Mouse (Mus musculus) hindbrain, embryonic 16.5 days (tissue): ENCODE measurements around the gene Zfp868. TPM values are rescaled to one million over a fixed set of nuclear protein-coding genes. Genes with fewer than 3 reads are reported as not detected.
A peak's percentile ranks its signal among the peaks of the same experiment; 100 is the strongest.
"Not testable (repeated sequence)": the region's sequence is repeated elsewhere in the genome, so short reads cannot be mapped to it uniquely, and the experiment has no call there.

Experiments used
- ATAC-seq: fragments of 200-750 bp; cut with Nextera tagmentation; 2 replicates; pipeline ENCODE4 v1.8.0; 2017; ENCODE audit warnings: moderate TSS enrichment, moderate library complexity
- H3K27ac ChIP-seq: fragments of 300-500 bp; sonication (generic); 2 replicates; pipeline ENCODE4 v1.5.1; 2014; ENCODE audit warnings: low read depth, mild to moderate bottlenecking, control low read depth, low read length, moderate library complexity
- H3K27me3 ChIP-seq: fragments of 300-500 bp; sonication (generic); replicated peaks from 2 replicates; pipeline ENCODE4 v1.6.1; 2014; ENCODE audit warnings: low read length; ENCODE audit not compliant: control insufficient read depth, insufficient read depth
- H3K36me3 ChIP-seq: fragments of 300-500 bp; sonication (generic); 2 replicates; pipeline ENCODE4 v1.6.1; 2014; ENCODE audit warnings: mild to moderate bottlenecking, low read length, moderate library complexity, mixed read lengths; ENCODE audit not compliant: control insufficient read depth, insufficient read depth
- H3K4me1 ChIP-seq: fragments of 300-500 bp; sonication (generic); 2 replicates; pipeline ENCODE4 v1.6.1; 2014; ENCODE audit warnings: low read depth, low read length; ENCODE audit not compliant: control insufficient read depth, insufficient read depth
- H3K4me2 ChIP-seq: fragments of 300-500 bp; sonication (generic); 2 replicates; pipeline ENCODE4 v1.6.1; 2014; ENCODE audit warnings: mild to moderate bottlenecking, low read length, control low read depth, moderate library complexity
- H3K4me3 ChIP-seq: fragments of 300-500 bp; sonication (generic); 2 replicates; pipeline ENCODE4 v1.5.1; 2014; ENCODE audit warnings: mild to moderate bottlenecking, low read length, control low read depth, moderate library complexity
- H3K9ac ChIP-seq: fragments of 300-500 bp; sonication (generic); 2 replicates; pipeline ENCODE4 v1.6.1; 2014; ENCODE audit warnings: low read depth, mild to moderate bottlenecking, control low read depth, low read length, moderate library complexity
- H3K9me3 ChIP-seq: fragments of 300-500 bp; sonication (generic); 2 replicates; pipeline ENCODE4 v1.6.1; 2014; ENCODE audit warnings: mild to moderate bottlenecking, low read length, moderate library complexity; ENCODE audit not compliant: control insufficient read depth
- WGBS: fragments of 180-500 bp; shearing (Covaris S2); extraction: QIAGEN DNeasy Blood & Tissue Kit; methylation state at CpG from one replicate; pipeline ENCODE4 v1.1.7; 2014; 5-methylcytosine and 5-hydroxymethylcytosine counted together
- polyA plus RNA-seq: library from polyadenylated mRNA; unstranded; fragments of >200 nt; fragmentation: Nextera tagmentation; extraction: Ambion mirVana; gene quantifications from 2 replicates; pipeline ENCODE4 v1.2.1, GENCODE M21; 2015

Zfp868 gene
- 33.4 and 33.5 TPM in 2 replicates for polyA plus RNA-seq

DNA sequence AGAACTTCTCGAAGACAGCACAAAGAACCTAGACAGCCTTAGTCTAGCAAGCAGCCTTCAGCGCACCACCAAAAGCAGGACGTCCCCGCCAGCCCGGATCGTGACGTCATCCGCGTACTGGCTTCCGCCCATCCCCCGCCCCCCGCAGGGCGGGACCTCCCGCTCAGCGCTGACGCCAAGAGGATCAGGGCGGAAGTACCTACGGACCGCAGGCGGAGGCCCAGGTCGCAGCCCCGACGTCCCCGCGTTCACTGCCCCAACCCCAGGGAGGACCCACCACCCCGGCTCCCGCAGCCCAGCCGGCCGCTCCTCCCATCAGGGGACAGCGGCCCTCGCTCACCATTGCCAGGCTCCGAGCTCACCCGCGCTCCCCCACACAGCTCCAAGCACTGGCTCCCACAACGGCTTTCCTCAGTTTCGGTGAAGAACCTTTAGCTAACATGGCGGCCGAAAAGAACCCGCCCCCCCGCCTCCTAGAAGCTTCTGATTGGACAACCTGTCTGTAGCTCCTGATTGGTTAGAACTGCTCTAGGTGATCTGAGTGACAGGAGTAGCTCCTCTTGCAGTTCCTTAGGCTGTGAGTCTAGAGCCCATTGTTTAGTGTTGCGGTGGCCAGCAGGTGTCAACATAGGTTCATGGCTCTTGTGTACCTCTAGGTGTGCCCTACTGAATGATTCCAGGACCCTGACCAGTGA lies at the start of gene Zfp868:
TSS of gene Zfp868 (minus strand) at position 454 of the 695 bp plus-strand sequence.
- under 1% methylated on average over 41 of the region's 41 CpGs for WGBS
- H3K36me3 ChIP-seq, result no peaks in the 10 kb centered on the region
- ATAC-seq, result peak; percentile 99
- H3K4me1 ChIP-seq, result peaks cover 9% of the 10 kb centered on the region; the same call in 1 of the 2 replicates
- peak within 1 kb of the TSS; percentile 97 for H3K9ac ChIP-seq
- H3K27me3 ChIP-seq, result no peaks in the 10 kb centered on the region
- H3K9me3 ChIP-seq, result no peaks in the 10 kb centered on the region
- peak within 1 kb of the TSS; percentile 100 for H3K27ac ChIP-seq
- peak within 1 kb of the TSS; percentile 88 for H3K4me3 ChIP-seq
- peak within 1 kb of the TSS; percentile 61 for H3K4me2 ChIP-seq

DNA sequence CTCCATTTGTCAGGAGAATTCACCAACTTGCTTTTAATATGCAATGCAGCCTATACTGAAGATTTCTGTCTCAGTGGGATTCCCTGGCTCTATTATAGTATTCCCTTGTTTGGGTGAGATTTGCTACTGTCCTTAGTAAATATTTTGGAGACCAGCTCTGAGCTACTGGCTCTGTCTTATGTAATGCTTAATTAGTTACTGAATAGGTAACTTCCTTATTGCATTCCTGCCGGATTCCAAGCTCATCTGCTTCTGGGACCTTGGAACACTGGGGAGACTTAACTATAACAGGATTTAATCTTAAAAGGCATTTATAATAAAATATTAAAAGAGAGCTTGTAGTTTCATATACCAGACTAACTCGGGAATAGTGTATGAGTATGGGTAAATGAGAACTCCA lies 39.7 kb upstream of the Zfp868 start:
- not testable (repeated sequence) for ATAC-seq, H3K27ac ChIP-seq, H3K4me3 ChIP-seq, H3K9ac ChIP-seq, H3K4me1 ChIP-seq, H3K9me3 ChIP-seq, H3K27me3 ChIP-seq, H3K4me2 ChIP-seq
- peaks cover 30% of the 10 kb centered on the region for H3K36me3 ChIP-seq
- WGBS, result 79% methylated on average over 2 of the region's 2 CpGs

DNA sequence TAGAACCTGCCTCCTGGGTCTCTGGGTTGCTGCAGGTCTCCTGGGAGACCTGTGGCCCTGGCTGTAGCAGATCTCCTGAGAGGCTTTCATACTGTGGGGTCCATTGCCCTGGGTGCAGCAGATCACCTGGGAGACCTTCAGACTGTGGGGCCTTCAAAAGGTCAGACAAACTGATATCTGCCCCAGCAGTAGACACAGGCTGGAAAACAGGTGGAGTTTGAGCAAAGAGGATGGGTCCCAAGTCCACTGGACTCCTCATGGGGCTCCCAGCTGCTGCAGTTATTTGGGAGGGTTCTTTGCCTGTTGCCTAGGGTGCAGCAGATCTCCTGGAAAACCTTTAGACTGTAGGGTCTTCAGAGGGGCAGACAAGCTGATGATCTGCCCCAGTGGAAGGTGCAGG lies 35.9 kb upstream of the Zfp868 start:
- no peak overlapping the region for H3K9ac ChIP-seq
- no peak for ATAC-seq
- no peaks in the 10 kb centered on the region for H3K4me1 ChIP-seq
- no peaks in the 10 kb centered on the region for H3K27me3 ChIP-seq
- peaks cover 34% of the 10 kb centered on the region for H3K36me3 ChIP-seq
- no peak overlapping the region for H3K4me2 ChIP-seq
- no peak overlapping the region for H3K4me3 ChIP-seq
- H3K27ac ChIP-seq, result no peak overlapping the region
- H3K9me3 ChIP-seq, result peaks cover 6% of the 10 kb centered on the region; the same call in 1 of the 2 replicates

DNA sequence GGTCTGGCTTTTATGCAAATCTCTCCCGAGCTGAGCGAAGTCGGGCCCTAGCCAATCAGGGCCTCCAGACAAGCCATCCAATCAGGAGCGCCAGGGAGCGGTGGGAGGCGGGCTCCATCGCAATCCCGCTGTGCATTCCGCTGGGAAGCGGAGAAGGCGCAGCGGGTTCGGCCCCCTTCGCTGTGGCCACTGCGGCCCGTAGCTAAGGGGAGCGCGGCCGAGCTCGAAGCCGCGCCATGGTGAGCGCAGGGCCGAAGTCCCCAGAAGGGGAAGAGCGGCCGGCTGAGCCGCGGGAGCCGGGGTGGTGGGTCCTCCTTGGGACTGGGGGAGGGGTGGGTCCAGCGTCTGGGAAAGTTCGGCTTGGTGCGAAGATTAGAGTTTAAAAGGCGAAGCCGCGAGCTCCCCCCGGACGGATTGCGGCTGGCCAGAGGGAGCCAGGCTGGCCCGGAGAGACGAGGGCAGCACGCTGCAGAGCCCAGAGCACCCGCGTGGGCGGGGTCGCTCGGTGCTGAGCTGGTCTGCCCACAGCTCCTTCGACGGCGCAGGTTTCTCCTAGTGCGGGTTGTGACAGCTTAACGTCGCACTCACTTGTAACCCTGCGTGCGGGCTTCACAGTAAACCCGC lies 29.1 kb upstream of the Zfp868 start, which contains the start of gene Zfp964:
TSS of gene Zfp964 (plus strand) at position 122 of the 624 bp plus-strand sequence.
- Histone ChIP-seq H3K4me1 (peaks cover 5% of the 10 kb centered on the region), H3K4me3 (peak within 1 kb of the TSS; percentile 75), H3K4me2 (peak within 1 kb of the TSS; percentile 73), H3K9ac (peak within 1 kb of the TSS; percentile 85), H3K9me3 (0 out of 2 replicates have a peak, but pooled peaks cover 2% of the 10 kb centered on the region), H3K36me3 (no peaks in the 10 kb centered on the region), H3K27ac (peak within 1 kb of the TSS; percentile 90), H3K27me3 (no peaks in the 10 kb centered on the region)
- ATAC-seq, result peak; percentile 99
- WGBS, result 0% methylated on average over 54 of the region's 55 CpGs

DNA sequence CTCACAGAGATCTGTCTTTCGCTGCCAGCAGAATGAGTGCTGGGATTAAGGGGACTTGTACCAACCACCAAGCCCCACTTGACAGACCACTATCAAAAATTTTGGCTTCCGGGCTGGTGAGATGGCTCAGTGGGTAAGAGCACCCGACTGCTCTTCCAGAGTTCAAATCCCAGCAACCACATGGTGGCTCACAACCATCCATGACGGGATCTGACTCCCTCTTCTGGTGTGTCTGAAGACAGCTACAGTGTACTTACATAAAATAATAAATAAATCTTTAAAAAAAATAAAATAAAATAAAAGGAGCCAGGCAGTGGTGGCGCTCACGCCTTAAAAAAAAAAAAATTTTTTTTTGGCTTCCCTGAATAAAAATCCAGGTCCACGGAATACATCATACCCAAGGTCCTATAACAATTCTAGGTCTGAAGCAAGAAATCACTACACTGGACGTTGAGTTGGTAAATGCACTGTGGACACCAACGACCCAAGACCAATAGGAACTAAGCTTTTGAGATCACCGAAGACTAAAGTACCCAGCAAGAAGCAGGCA lies 28.5 kb upstream of the Zfp868 start:
- Histone ChIP-seq H3K27me3 (no peaks in the 10 kb centered on the region), H3K4me3 (peak overlapping the region; percentile 75), H3K27ac (peak overlapping the region; percentile 90), H3K9ac (peak overlapping the region; percentile 53; the same call in 1 of the 2 replicates), H3K9me3 (0 out of 2 replicates have a peak, but pooled peaks cover 2% of the 10 kb centered on the region), H3K4me2 (peak overlapping the region; percentile 73), H3K4me1 (peaks cover 5% of the 10 kb centered on the region), H3K36me3 (no peaks in the 10 kb centered on the region)
- peak; percentile 4; the same call in 1 of the 2 replicates for ATAC-seq
- WGBS, result 43% methylated on average over 10 of the region's 10 CpGs

DNA sequence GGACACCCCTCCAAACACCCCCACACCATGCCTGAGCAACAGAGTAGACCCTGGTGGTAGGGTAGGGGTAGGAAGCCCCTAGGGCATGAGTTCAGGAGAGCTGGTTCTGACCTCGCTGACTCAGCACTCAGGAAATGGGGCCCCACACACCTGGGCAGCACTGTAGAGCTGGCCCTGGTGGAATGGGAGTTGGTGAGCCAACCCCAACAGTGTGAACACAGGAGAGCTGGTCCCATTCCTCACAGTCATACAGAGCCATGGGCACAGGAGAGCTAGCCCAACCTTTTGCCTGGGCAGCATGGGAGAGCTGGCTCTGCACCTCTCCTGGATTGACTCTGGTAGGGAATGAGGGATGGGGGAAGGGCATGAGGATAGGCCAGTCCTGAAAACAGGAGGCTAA lies 7.3 kb downstream of the Zfp868 start:
- Histone ChIP-seq H3K4me3 (no peak overlapping the region), H3K27me3 (no peaks in the 10 kb centered on the region), H3K4me2 (no peak overlapping the region), H3K27ac (no peak overlapping the region), H3K36me3 (peaks cover 18% of the 10 kb centered on the region), H3K9ac (no peak overlapping the region), H3K9me3 (no peaks in the 10 kb centered on the region), H3K4me1 (no peaks in the 10 kb centered on the region)
- peak; percentile 53; the same call in 1 of the 2 replicates for ATAC-seq
- 90% methylated on average over 1 of the region's 1 CpGs for WGBS

DNA sequence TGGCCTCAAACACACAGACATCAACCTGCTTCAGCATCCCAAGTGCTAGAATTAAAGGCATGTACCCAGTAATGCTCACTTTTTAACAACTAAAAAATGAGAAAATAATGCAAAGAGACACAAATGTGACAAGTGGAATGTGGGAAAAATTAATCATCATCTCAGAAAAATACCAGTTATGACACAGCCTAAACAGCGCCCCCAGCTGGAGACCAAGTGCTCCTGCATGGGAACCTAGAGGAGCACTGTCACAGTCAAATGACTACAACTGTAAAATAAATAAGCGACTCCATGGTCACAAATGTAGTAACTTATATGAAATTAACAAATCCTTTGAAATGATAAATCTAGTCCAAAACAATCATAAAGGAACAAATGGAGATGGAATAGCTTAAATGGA lies 10.7 kb downstream of the Zfp868 start:
- Histone ChIP-seq H3K9ac (no peak overlapping the region), H3K4me2 (no peak overlapping the region), H3K4me3 (no peak overlapping the region), H3K27ac (no peak overlapping the region), H3K9me3 (no peaks in the 10 kb centered on the region), H3K4me1 (no peaks in the 10 kb centered on the region), H3K36me3 (peaks cover 39% of the 10 kb centered on the region), H3K27me3 (no peaks in the 10 kb centered on the region)
- WGBS, result 66% methylated on average over 2 of the region's 2 CpGs
- no peak for ATAC-seq

DNA sequence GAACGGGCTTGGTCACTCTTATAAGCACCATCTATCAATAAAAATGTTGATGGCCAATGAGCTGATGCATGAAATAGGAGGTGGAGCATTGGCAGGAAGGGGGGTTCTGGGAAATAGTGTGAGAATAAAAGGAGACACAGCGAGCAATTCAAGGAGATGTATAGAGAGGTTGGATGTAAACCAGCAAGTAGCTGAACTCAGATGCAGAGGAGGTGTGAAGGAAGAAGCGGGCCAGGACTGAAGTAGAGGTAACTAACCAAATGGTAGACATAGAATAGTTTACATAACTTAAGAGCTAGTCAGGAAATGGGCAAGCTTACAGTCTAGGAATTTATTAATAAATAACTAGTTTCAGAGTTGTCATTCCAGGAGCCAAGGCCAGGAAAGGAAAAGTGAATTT lies 27.8 kb downstream of the Zfp868 start:
- not testable (repeated sequence) for H3K9ac ChIP-seq, H3K27ac ChIP-seq, H3K4me3 ChIP-seq, ATAC-seq, H3K27me3 ChIP-seq, H3K36me3 ChIP-seq, H3K9me3 ChIP-seq, H3K4me1 ChIP-seq, H3K4me2 ChIP-seq
- 91% methylated on average over 2 of the region's 3 CpGs for WGBS

DNA sequence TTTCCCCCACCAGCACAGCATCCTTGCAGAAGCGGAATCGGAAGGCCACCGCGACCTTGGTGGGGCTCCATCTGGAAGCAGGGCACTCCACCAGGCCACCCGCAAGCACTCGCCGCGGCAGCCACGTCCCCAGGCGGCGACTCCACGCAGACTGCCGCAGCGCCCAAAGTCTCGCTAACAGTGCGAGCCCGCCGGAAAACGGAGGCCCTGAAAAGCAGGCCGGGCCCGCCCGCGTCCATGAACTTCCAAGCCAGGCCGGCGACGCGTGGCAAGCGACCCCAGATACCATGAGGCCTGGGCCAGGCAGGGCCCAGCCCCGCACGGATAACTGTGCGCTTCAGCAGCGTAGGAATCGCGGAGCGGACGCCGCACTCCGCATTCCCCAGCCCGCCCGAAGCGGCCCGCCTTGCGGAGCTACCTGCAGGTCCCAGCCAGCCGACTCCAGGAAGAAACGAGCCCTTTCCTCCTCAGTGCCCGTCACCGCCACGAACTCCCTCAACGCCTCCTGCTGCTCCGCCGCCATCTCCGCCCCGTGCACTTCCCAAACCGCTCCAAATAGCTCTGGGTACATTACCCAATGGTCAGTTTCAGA lies 40.6 kb downstream of the Zfp868 start:
- H3K4me3 ChIP-seq, result peak overlapping the region; percentile 53
- H3K9ac ChIP-seq, result peak overlapping the region; percentile 77
- H3K4me2 ChIP-seq, result peak overlapping the region; percentile 87
- no peaks in the 10 kb centered on the region for H3K4me1 ChIP-seq
- under 1% methylated on average over 52 of the region's 54 CpGs for WGBS
- no peaks in the 10 kb centered on the region for H3K27me3 ChIP-seq
- H3K27ac ChIP-seq, result peak overlapping the region; percentile 63
- H3K36me3 ChIP-seq, result no peaks in the 10 kb centered on the region
- no peaks in the 10 kb centered on the region for H3K9me3 ChIP-seq
- peak; percentile 86 for ATAC-seq
